32 mouse cellular contexts compared by ENCODE assay signal in the genomic region with DNA sequence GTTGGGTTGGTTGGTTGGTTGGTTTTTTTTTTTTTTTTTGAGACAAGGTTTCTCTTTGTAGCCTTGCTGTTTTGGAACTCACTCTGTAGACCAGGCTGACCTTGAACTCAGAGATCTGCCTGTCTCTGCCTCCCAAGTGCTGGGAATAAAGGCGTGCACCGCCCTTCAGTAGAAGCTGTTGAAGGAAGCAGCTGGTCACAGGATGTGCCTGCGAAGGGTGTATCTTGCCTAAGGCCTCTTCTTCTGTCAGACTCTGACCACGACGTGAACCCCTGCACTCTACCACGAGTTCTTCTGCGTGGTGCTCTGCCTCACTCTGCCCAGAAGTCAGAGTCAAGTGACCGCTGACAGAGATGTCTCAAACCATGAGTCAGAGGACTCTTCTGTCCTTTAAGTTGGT. TPM values are rescaled to one million over a fixed set of nuclear protein-coding genes. Genes with fewer than 3 reads are reported as not detected.
DNase-seq lines count a peak whose midpoint lies in the region; TF ChIP-seq lines count a peak whose summit lies in the region.
"Had no signal": no experiment of that assay in that cellular context is flagged by ENCODE, and none has a peak within 500 bp of the region (broad histone marks: within the 10 kb centered on the region; RNA-seq: fewer than 3 reads in every experiment).

No protein-coding gene starts in this region.

- no peak for TF ChIP-seq POLR2A in cerebellum, adult 2 months (IDR thresholded peaks at IDR 0.05; ENCODE audit: borderline replicate concordance, insufficient read depth, low read length)

- H3K9ac ChIP-seq in ES-E14 (ENCODE audit: insufficient read depth, low read depth, low read length, poor library complexity, severe bottlenecking), result no peak overlapping the region
- H3K9ac ChIP-seq: embryonic facial prominence, embryonic 12.5 days; embryonic facial prominence, embryonic 15.5 days; forebrain, embryonic 13.5 days; heart, embryonic 12.5 days; heart, embryonic 15.5 days; hindbrain, embryonic 14.5 days had no signal

- H3K4me3 ChIP-seq in ES-E14 (ENCODE audit: insufficient read depth in 1 of 2, low read depth in 1 of 2, low read length in 2 of 2, poor library complexity in 1 of 2, severe bottlenecking in 1 of 2), result no peak overlapping the region
- no peak overlapping the region for H3K4me3 ChIP-seq in cerebellum, adult 2 months (replicated peaks; ENCODE audit: insufficient read depth, low read depth, low read length)
- H3K4me3 ChIP-seq: embryonic facial prominence, embryonic 12.5 days; embryonic facial prominence, embryonic 15.5 days; erythroblast, embryonic 14.5 days; forebrain, embryonic 13.5 days; heart, embryonic 12.5 days; heart, embryonic 15.5 days had no signal

- H3K9me3 ChIP-seq in ES-E14 (ENCODE audit: control insufficient read depth, insufficient read depth, low read depth, low read length), result no peaks in the 10 kb centered on the region
- H3K9me3 ChIP-seq: embryonic facial prominence, embryonic 12.5 days; embryonic facial prominence, embryonic 15.5 days; forebrain, embryonic 13.5 days; heart, embryonic 12.5 days; heart, embryonic 15.5 days had no signal

- peaks cover 3% of the 10 kb centered on the region; the same call in 1 of the 2 replicates for H3K36me3 ChIP-seq in ES-E14 (ENCODE audit: control insufficient read depth, insufficient read depth, low read length, poor library complexity, severe bottlenecking)
- H3K36me3 ChIP-seq: embryonic facial prominence, embryonic 12.5 days; embryonic facial prominence, embryonic 15.5 days; G1E; heart, embryonic 15.5 days had no signal

- in situ Hi-C loops in ES-E14 (cut with MboI; ENCODE audit: low sequenced_read_pairs in 2 of 2, unreplicated experiment in 2 of 2), result no loop called here

- H3K4me1 ChIP-seq in ES-E14 (ENCODE audit: control insufficient read depth in 2 of 2, insufficient read depth in 2 of 2, low read length in 2 of 2, poor library complexity in 1 of 2), result peaks cover 3 to 17% of the 10 kb centered on the region in 2 experiments; a peak in 3 of 4 replicates
- H3K4me1 ChIP-seq in cerebellum, adult 2 months (ENCODE audit: control insufficient read depth, insufficient read depth, low read length), result no peaks in the 10 kb centered on the region
- H3K4me1 ChIP-seq: forebrain, embryonic 13.5 days had no signal

- DNase-seq in 3T3-L1 (ENCODE audit: low read depth, low spot score) (peak; percentile 38), 416B (ENCODE audit: low read depth) (peak; percentile 13), ES-E14 (ENCODE audit: low read depth, low spot score) (no peak)
- DNase-seq in adrenal gland, postnatal 14 days, result no peak
- no peak for DNase-seq in cerebellum, adult 2 months
- no peak for DNase-seq in right cerebral cortex, postnatal 10 days (ENCODE audit: low spot score in 2 of 2)
- DNase-seq: adrenal gland, adult 8-10 months; adrenal gland, postnatal 36 days; B cell, adult 2 months; cerebellum, adult 18-20 months; cerebellum, adult 9-11 months; cerebellum, postnatal 25 days; gastrocnemius, postnatal 10 days; gastrocnemius, postnatal 36 days; heart, postnatal 10 days; heart, postnatal 4 days; kidney, adult 18-20 months had no signal

- H3K27me3 ChIP-seq in cerebellum, adult 2 months (ENCODE audit: control insufficient read depth, insufficient read depth, low read length), result no peaks in the 10 kb centered on the region
- H3K27me3 ChIP-seq: CH12.LX; embryonic facial prominence, embryonic 12.5 days; embryonic facial prominence, embryonic 15.5 days; forebrain, embryonic 13.5 days; heart, embryonic 12.5 days; heart, embryonic 15.5 days; Patski had no signal

- H3K27ac ChIP-seq in ES-E14 (ENCODE audit: insufficient read depth, low read depth, low read length, poor library complexity, severe bottlenecking), result no peak overlapping the region
- no peak overlapping the region for H3K27ac ChIP-seq in cerebellum, adult 2 months (ENCODE audit: insufficient read depth, low read length)
- H3K27ac ChIP-seq: embryonic facial prominence, embryonic 12.5 days; embryonic facial prominence, embryonic 15.5 days; forebrain, embryonic 13.5 days; heart, embryonic 15.5 days; hindbrain, embryonic 14.5 days; hindbrain, postnatal 0 days had no signal

- 91% methylated on average over 8 of the region's 8 CpGs for WGBS in cerebellum, adult 2 months

- no peak for TF ChIP-seq CTCF in cerebellum, adult 2 months (IDR thresholded peaks at IDR 0.05; ENCODE audit: borderline replicate concordance, insufficient read depth, low read depth, low read length)

TF ChIP-seq in ES-E14, 5 proteins besides CTCF, POLR2A, EP300 and RAD21:
- TF ChIP-seq ZC3H11A (IDR thresholded peaks at IDR 0.05; ENCODE audit: borderline replicate concordance, low read depth, low read length) (no peak), ZNF384 (IDR thresholded peaks at IDR 0.05; ENCODE audit: low read depth, low read length) (peak; percentile 40; the same call in 1 of the 2 replicates)
TF ChIP-seq in ES-E14: peak in this region for 1.

RNA-seq across cellular contexts. Expression of a gene that starts 18.0 kb away (rescaled TPM):
- total RNA-seq in ES-E14 (2012; rRNA removed), result 324 and 408 TPM in 2 replicates
- 8.5 and 72.3 TPM in 2 replicates for total RNA-seq in adrenal gland, postnatal 14 days (2021)
- polyA plus RNA-seq in cerebellum, adult 2 months (2012; rRNA removed), result 0.13 TPM in 2 replicates
- total RNA-seq: common myeloid progenitor, adult 5-6 weeks; granulocyte monocyte progenitor cell, adult 5-6 weeks had no signal
- polyA plus RNA-seq: activated CD4-positive, CD25-positive, alpha-beta regulatory T cell, adult 4 months; G1E; inflammation-experienced regulatory T-cells, adult 6 months had no signal

Comparison
In these comparisons a context has a peak if more than half of its experiments do, and no peak if none do; other contexts are left out.
1. DNase-seq: peak in 3T3-L1 (single experiment) and 416B (single experiment); none in ES-E14 (single experiment), adrenal gland, postnatal 14 days (single experiment), cerebellum, adult 2 months (0 of 2) and right cerebral cortex, postnatal 10 days (0 of 2).